Mouse (Mus musculus) 3134 (cell line): Measurements from ENCODE around the gene Gm34653.

Experiments used
- DNase-seq: peaks from one replicate; pipeline ENCODE4 v3.0.0-alpha.2; 2011; ENCODE audit warnings: low spot score; ENCODE audit not compliant: insufficient read length; ENCODE audit errors: extremely low read depth

Gene Gm34653

DNA sequence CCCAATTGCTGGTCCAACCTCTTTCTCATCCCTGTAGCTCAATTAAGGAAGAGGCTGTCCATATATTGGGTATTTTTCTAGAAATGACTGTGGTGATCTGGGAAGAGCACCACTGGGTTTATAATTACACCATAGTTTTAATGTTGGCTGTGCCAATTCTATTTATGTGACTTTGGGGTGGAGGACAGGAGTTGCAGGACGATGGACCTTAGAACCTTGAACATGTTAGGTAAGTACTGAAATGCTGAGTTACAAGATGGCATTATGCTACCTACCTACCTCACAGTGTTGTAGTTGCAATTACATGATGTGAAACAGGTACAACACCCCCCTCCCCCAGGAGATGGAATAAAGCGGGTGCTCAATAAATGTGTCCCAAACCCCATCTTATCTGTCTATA is 50.0 kb downstream of the Gm34653 start:
- no peak for DNase-seq

DNA sequence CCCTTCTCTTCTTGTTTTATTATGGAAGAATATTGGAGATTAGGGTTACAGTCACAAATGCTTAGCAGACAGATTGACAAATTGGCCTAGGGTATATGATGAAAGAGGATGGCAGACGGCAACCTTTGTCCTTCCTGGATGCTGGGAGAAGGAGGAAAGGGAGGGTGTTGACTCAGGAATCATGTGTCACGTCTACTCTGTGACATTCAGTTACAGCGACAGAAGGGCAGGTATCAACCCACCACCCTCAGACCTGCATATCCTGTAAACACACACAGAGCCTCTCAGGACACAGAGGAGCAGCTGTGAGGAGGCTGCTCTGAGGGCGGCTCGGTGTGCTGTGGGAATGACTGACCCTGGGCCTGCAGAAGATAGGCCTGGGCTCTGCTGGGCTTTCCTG is 50.4 kb downstream of the Gm34653 start:
- no peak for DNase-seq

DNA sequence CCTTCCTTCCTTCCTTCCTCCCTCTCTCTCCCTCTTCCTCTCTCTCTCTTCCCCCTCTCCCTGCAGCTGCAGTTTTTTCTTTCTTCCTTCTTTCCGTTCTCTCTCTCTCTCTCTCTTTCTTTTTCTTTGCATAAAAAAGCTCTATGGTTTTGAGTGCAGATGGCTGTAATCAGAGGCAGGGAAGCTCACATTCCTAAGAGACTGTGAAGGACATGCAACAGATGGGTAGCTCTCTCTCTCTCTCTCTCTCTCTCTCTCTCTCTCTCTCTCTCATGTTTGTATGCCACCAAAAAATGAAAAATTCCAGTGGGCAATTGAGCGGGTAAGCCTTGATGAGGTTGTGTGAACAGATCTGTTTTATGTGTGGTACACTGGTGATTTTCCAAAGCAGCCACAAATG is 51.4 kb downstream of the Gm34653 start:
- DNase-seq: no peak
